Mouse (Mus musculus) limb, embryonic 14.5 days (tissue): ENCODE measurements at regions not wholly inside any gene's neighbourhood (a gene's known extent, or its start where the extent isn't known, plus 50 kb on each side); places are given as distances from the start of the nearest gene placed in this dataset.

ENCODE experiments used
- ATAC-seq: fragments of 200-750 bp; cut with Nextera tagmentation; 2 replicates; pipeline ENCODE4 v1.8.0; 2017; ENCODE audit warnings: low read depth, moderate number of reproducible peaks, moderate TSS enrichment; ENCODE audit not compliant: low FRiP score
- DNase-seq: peaks from one replicate; pipeline ENCODE4 v3.0.0-alpha.2; 2015; ENCODE audit warnings: low spot score
- H3K27ac ChIP-seq: fragments of 300-500 bp; sonication (generic); replicated peaks from 2 replicates; pipeline ENCODE4 v1.5.1; 2014; ENCODE audit warnings: low read depth, mild to moderate bottlenecking, low read length, moderate library complexity, mixed read lengths
- H3K27me3 ChIP-seq: fragments of 300-500 bp; sonication (generic); 2 replicates; pipeline ENCODE4 v1.6.1; 2014; ENCODE audit warnings: low read length, mixed read lengths; ENCODE audit not compliant: control insufficient read depth, insufficient read depth
- H3K36me3 ChIP-seq: fragments of 300-500 bp; sonication (generic); 2 replicates; pipeline ENCODE4 v1.6.1; 2014; ENCODE audit warnings: mild to moderate bottlenecking, low read length, moderate library complexity, mixed read lengths; ENCODE audit not compliant: control insufficient read depth, insufficient read depth
- H3K4me1 ChIP-seq: fragments of 300-500 bp; sonication (generic); 2 replicates; pipeline ENCODE4 v1.6.1; 2014; ENCODE audit warnings: antibody characterized with exemption, low read length, mixed read lengths; ENCODE audit not compliant: control insufficient read depth, insufficient read depth
- H3K4me2 ChIP-seq: fragments of 300-500 bp; sonication (generic); replicated peaks from 2 replicates; pipeline ENCODE4 v1.6.1; 2014; ENCODE audit warnings: low read depth, mild to moderate bottlenecking, low read length, moderate library complexity; ENCODE audit not compliant: severe bottlenecking
- H3K4me3 ChIP-seq: fragments of 300-500 bp; sonication (generic); replicated peaks from 2 replicates; pipeline ENCODE4 v1.5.1; 2014; ENCODE audit warnings: low read length
- H3K9ac ChIP-seq: fragments of 300-500 bp; sonication (generic); 2 replicates; pipeline ENCODE4 v1.6.1; 2014; ENCODE audit warnings: mild to moderate bottlenecking, low read depth, low read length, moderate library complexity; ENCODE audit not compliant: severe bottlenecking
- H3K9me3 ChIP-seq: fragments of 300-500 bp; sonication (generic); 2 replicates; pipeline ENCODE4 v1.6.1; 2016; ENCODE audit warnings: low read length; ENCODE audit not compliant: control insufficient read depth
- POLR2A ChIP-seq: fragments of 200-500 bp; IDR thresholded peaks from 2 replicates; pipeline ENCODE4 v1.8.0; 2012; ENCODE audit warnings: inconsistent platforms, mild to moderate bottlenecking, moderate library complexity, borderline replicate concordance; ENCODE audit not compliant: insufficient read depth, insufficient read length; ENCODE audit errors: extremely low read depth
- WGBS: fragments of 180-500 bp; shearing (Covaris S2); extraction: QIAGEN DNeasy Blood & Tissue Kit; methylation state at CpG from one replicate; pipeline ENCODE4 v1.1.7; 2014; 5-methylcytosine and 5-hydroxymethylcytosine counted together

DNA sequence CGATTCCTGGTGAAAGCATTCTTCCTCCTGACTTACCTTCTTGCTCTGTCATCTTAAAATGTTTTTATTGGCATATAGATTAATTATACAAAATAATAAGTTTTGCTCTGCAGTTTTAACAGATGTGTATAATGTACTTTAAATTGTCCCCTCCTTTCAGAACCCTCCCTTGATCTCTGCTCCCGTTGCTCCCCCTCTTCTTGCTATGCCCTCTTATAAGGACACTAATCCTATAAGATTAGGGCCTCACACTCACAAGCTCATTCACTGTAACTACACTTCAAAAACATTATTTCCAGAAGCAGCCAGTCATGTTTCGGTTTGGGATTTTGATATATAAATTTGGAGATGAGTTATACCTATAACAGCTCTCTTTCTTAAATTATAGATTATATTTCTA is 59.6 kb upstream of the Slc9a9 start:
- ATAC-seq (no peak), DNase-seq (no peak)
- 65% methylated on average over 3 of the region's 3 CpGs for WGBS
- H3K9me3 ChIP-seq: no peaks in the 10 kb centered on the region
- no peak for TF ChIP-seq POLR2A
- peaks cover 12% of the 10 kb centered on the region for H3K4me1 ChIP-seq
- H3K27ac ChIP-seq: no peak overlapping the region
- H3K4me3 ChIP-seq: no peak overlapping the region
- H3K4me2 ChIP-seq: no peak overlapping the region
- no peaks in the 10 kb centered on the region for H3K36me3 ChIP-seq
- no peaks in the 10 kb centered on the region for H3K27me3 ChIP-seq
- H3K9ac ChIP-seq: no peak overlapping the region

DNA sequence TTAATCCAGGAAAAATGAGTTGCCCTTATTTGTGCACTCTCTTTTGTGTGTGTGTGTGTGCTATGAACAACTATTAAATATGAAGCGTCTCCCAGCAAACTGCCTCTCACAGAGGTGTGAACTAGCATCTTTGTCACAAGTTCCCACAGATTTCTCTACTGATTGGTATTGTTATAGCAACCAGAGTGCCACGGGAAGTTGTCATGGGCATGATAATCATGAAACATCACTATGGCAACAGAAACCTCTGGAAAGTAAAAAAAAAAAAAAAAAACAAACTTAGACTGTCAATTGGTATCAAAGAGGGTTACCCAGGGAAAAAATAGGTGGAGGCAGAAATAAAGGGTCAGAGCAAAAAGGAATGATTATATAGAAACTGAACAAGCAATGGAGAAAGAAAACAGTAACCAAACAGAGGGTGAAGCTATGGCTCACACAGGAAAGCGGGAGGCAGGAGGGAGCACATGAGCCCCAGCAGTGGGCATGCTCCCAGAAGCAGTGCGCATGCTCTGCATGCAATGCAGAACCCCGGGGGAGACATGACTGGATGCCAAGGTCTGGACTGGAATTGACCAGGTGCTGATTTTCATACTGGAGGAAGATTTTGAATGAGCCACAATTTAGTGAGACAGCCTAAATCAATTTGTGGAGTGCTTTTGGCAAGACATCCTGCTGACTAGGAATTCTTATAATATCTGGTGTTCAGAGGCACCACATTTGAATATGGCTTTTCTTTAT is 58.9 kb upstream of the Slc9a9 start:
- Histone ChIP-seq H3K9me3 (no peaks in the 10 kb centered on the region), H3K4me3 (no peak overlapping the region), H3K27me3 (no peaks in the 10 kb centered on the region), H3K4me1 (peaks cover 11% of the 10 kb centered on the region), H3K9ac (no peak overlapping the region), H3K27ac (no peak overlapping the region), H3K4me2 (no peak overlapping the region), H3K36me3 (no peaks in the 10 kb centered on the region)
- WGBS: 60% methylated on average over 5 of the region's 5 CpGs
- TF ChIP-seq POLR2A: no peak
- ATAC-seq: no peak
- no peak for DNase-seq

- H3K4me3 ChIP-seq: no peak overlapping the region
- ATAC-seq (peak; percentile 71; the same call in 1 of the 2 replicates), DNase-seq (peak; percentile 82)
These were observed 55.6 kb upstream of the Slc9a9 start for GRCm38 (mm10) chr9:94613891-94614671.

DNA sequence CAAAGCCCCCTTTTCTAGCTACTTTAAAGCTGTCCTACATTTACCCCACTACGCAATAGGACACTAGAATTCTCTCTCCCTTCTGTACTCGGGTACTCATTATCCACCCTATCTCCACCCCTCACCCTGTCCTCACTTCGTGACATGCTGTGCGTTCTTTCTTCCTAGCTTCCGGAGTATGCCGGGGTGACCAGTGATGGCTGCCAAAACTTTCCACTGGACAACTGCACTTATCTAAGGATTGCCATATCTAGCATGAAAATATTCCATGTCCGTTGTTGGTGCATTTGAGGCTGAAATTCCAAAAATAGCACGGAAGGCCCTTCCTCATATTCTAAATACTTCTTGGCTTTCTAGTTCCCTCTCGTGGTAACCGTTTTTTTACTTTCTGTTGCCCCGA is 54.5 kb upstream of the Slc9a9 start:
- H3K9me3 ChIP-seq: no peaks in the 10 kb centered on the region
- TF ChIP-seq POLR2A: no peak

More at GRCm38 (mm10) chr9:94613891-94614671, 55.6 kb upstream of the Slc9a9 start:
- 42% methylated on average over 6 of the region's 6 CpGs for WGBS
- no peak for TF ChIP-seq POLR2A
- Histone ChIP-seq H3K27me3 (no peaks in the 10 kb centered on the region), H3K4me1 (peaks cover 7% of the 10 kb centered on the region; the same call in 1 of the 2 replicates), H3K36me3 (no peaks in the 10 kb centered on the region), H3K9ac (no peak overlapping the region), H3K4me2 (no peak overlapping the region), H3K9me3 (no peaks in the 10 kb centered on the region), H3K27ac (no peak overlapping the region)

GRCm38 (mm10) chr9:94618079-94618786 is 51.5 kb upstream of the Slc9a9 start:
- Histone ChIP-seq H3K9ac (no peak overlapping the region), H3K36me3 (no peaks in the 10 kb centered on the region), H3K4me1 (peaks cover 7% of the 10 kb centered on the region; the same call in 1 of the 2 replicates), H3K4me3 (no peak overlapping the region), H3K9me3 (no peaks in the 10 kb centered on the region), H3K4me2 (no peak overlapping the region), H3K27ac (no peak overlapping the region), H3K27me3 (no peaks in the 10 kb centered on the region)
- WGBS: 69% methylated on average over 6 of the region's 6 CpGs
- TF ChIP-seq POLR2A: no peak
- ATAC-seq (no peak), DNase-seq (no peak)

More for the DNA sequence above, 54.5 kb upstream of the Slc9a9 start:
- Histone ChIP-seq H3K9ac (no peak overlapping the region), H3K36me3 (no peaks in the 10 kb centered on the region), H3K4me1 (peaks cover 7% of the 10 kb centered on the region; the same call in 1 of the 2 replicates), H3K4me2 (no peak overlapping the region), H3K27me3 (no peaks in the 10 kb centered on the region), H3K27ac (no peak overlapping the region), H3K4me3 (no peak overlapping the region)
- DNase-seq (no peak), ATAC-seq (no peak)
- 82% methylated on average over 11 of the region's 11 CpGs for WGBS
